Mouse (Mus musculus): ENCODE results near the gene Armc9. TPM values are rescaled to one million over a fixed set of nuclear protein-coding genes. Genes with fewer than 3 reads are reported as not detected.

Armc9 gene
- total RNA-seq (2012; rRNA removed) (5.9 and 7.2 TPM in 2 replicates), polyA plus RNA-seq (2012; ENCODE audit: insufficient read depth in 1 of 2, insufficient read length in 2 of 2, low read depth in 1 of 2, low replicate concordance in 2 of 2, missing spikeins in 1 of 2) (10 to 100 TPM in 1 of 2 experiments, not detected in 1; 12.0 TPM)

DNA sequence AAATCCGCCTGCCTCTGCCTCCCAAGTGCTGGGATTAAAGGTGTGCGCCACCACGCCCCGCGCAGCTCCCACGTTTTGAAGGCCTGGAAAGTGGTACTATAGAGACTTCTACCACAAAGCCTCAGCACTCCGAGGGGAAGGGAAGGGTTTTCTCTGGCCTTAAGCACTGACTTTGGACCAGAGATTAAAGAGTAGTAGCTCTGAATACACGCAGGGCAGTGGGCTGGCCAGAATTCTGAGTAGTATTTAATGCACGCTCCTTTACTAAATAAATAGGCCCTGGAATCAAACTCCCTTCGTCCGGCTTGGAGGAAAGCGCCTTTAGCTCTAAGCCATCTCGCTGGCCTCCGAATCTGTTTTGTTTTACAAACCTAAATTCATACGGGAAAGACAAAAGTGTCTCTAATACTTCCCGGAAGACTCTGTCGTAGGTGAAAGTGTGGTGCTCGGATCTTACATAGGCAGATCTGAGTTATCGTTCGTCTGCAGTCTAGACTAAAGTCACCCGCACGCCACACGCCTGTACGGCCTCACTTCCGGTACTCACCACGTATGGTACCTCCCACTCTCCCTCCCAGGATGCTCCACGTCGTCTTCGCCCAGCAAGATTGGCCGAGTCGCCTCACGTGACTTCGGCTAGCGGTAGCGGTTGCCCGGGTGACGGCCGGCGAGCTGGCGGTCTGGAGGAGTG, at the start of gene Armc9:
Armc9 (plus strand) TSS at position 648 of the 691 bp plus-strand sequence.
- DNase-seq (ENCODE audit: low read depth, low spot score): peak; percentile 99
- Histone ChIP-seq H3K27me3 (ENCODE audit: control insufficient read depth in 1 of 2, insufficient read depth in 2 of 2, low read length in 2 of 2) (no peaks in the 10 kb centered on the region), H3K9ac (ENCODE audit: control insufficient read depth, low read depth, low read length, poor library complexity, severe bottlenecking) (peak within 1 kb of the TSS; percentile 81), H3K4me1 (ENCODE audit: control insufficient read depth in 1 of 2, insufficient read depth in 2 of 2, low read length in 2 of 2) (peaks cover 3 to 7% of the 10 kb centered on the region in 2 experiments; a peak in 2 of 4 replicates), H3K9me3 (replicated peaks; ENCODE audit: insufficient read depth, low read length) (no peaks in the 10 kb centered on the region), H3K36me3 (ENCODE audit: control insufficient read depth in 1 of 2, insufficient read depth in 2 of 2, low read length in 2 of 2) (peaks cover 0 to 5% of the 10 kb centered on the region in 2 experiments; a peak in 2 of 4 replicates), H3K79me2 (ENCODE audit: control insufficient read depth, insufficient read depth, low read length, poor library complexity) (no peaks in the 10 kb centered on the region; the same call in 1 of the 2 replicates), H3K27ac (ENCODE audit: control insufficient read depth, low read depth, low read length) (peak within 1 kb of the TSS; percentile 94), H3K4me3 (ENCODE audit: control insufficient read depth in 1 of 2, insufficient read depth in 1 of 2, low read depth in 2 of 2, low read length in 2 of 2) (peak within 1 kb of the TSS; percentile 75 to 84)
- TF ChIP-seq TBP (IDR thresholded peaks at IDR 0.05; ENCODE audit: low read depth, low read length) (peak; percentile 92), SIN3A (IDR thresholded peaks at IDR 0.05; ENCODE audit: low read length) (peak; percentile 96), BHLHE40 (IDR thresholded peaks at IDR 0.05; ENCODE audit: borderline replicate concordance, low read depth, low read length) (peak; percentile 64; the same call in 1 of the 2 replicates), GABPA (IDR thresholded peaks at IDR 0.05; ENCODE audit: low read depth, low read length) (no peak), SMC3 (IDR thresholded peaks at IDR 0.05; ENCODE audit: low read depth, low read length) (no peak), TAL1 (IDR thresholded peaks at IDR 0.05; ENCODE audit: low read length) (peak; percentile 40), NELFE (IDR thresholded peaks at IDR 0.05; ENCODE audit: low read depth, low read length) (peak; percentile 89), ZNF384 (IDR thresholded peaks at IDR 0.05; ENCODE audit: low read depth, low read length) (no peak), GATA1 (IDR thresholded peaks at IDR 0.05; ENCODE audit: low read depth, low read length) (no peak), USF2 (IDR thresholded peaks at IDR 0.05; ENCODE audit: borderline replicate concordance in 1 of 2, insufficient read depth in 1 of 2, low read depth in 1 of 2, low read length in 2 of 2) (peak; percentile 85 to 95; a peak in 3 of 4 replicates), HCFC1 (IDR thresholded peaks at IDR 0.05; ENCODE audit: low read depth, low read length) (peak; percentile 89), CHD2 (IDR thresholded peaks at IDR 0.05; ENCODE audit: low read length) (no peak), MXI1 (IDR thresholded peaks at IDR 0.05; ENCODE audit: low read depth, low read length) (peak; percentile 96), MAZ (IDR thresholded peaks at IDR 0.05; ENCODE audit: low read depth, low read length) (no peak), MAX (IDR thresholded peaks at IDR 0.05; ENCODE audit: low read length) (peak; percentile 98), EP300 (IDR thresholded peaks at IDR 0.05; ENCODE audit: low read depth in 1 of 2, low read length in 2 of 2) (no peak), POLR2A (IDR thresholded peaks at IDR 0.05; ENCODE audit: control insufficient read depth in 1 of 2, insufficient read depth in 1 of 2, low read depth in 1 of 2, low read length in 2 of 2, poor library complexity in 1 of 2) (peak; percentile 52 to 96; a peak in 2 of 4 replicates), ELF1 (IDR thresholded peaks at IDR 0.05; ENCODE audit: low read depth, low read length) (peak; percentile 96), NRF1 (IDR thresholded peaks at IDR 0.05; ENCODE audit: insufficient read depth, low read depth, low read length, poor library complexity, severe bottlenecking) (no peak), UBTF (IDR thresholded peaks at IDR 0.05; ENCODE audit: borderline replicate concordance, insufficient read depth, low read depth, low read length) (no peak), POLR2AphosphoS5 (IDR thresholded peaks at IDR 0.05; ENCODE audit: borderline replicate concordance, low read depth, low read length) (no peak), MAFK (IDR thresholded peaks at IDR 0.05; ENCODE audit: borderline replicate concordance, low read depth, low read length) (no peak), RCOR1 (IDR thresholded peaks at IDR 0.05; ENCODE audit: low read depth, low read length) (no peak), TCF12 (IDR thresholded peaks at IDR 0.05; ENCODE audit: low read depth, low read length) (peak; percentile 72), RAD21 (IDR thresholded peaks at IDR 0.05; ENCODE audit: low read depth, low read length) (no peak), ZKSCAN1 (IDR thresholded peaks at IDR 0.05; ENCODE audit: low read depth, low read length) (no peak), ZC3H11A (IDR thresholded peaks at IDR 0.05; ENCODE audit: low read depth, low read length) (no peak), ZMIZ1 (IDR thresholded peaks at IDR 0.05; ENCODE audit: low read depth, low read length) (no peak), MYC (IDR thresholded peaks at IDR 0.05; ENCODE audit: low read depth, low read length) (peak; percentile 78; the same call in 1 of the 2 replicates), JUND (IDR thresholded peaks at IDR 0.05; ENCODE audit: low read depth, low read length) (no peak), KAT2A (conservative IDR thresholded peaks at IDR 0.05; ENCODE audit: low read depth, low read length) (no peak; the same call in 1 of the 2 replicates), USF1 (IDR thresholded peaks at IDR 0.05; ENCODE audit: low read depth, low read length) (peak; percentile 99), CTCF (IDR thresholded peaks at IDR 0.05 in 2 of 3, conservative IDR thresholded peaks at IDR 0.05 in 1 of 3; ENCODE audit: control insufficient read depth in 1 of 3, insufficient read depth in 1 of 3, low read depth in 2 of 3, low read length in 3 of 3, poor library complexity in 1 of 3, severe bottlenecking in 1 of 3) (no peak), MYB (IDR thresholded peaks at IDR 0.05; ENCODE audit: low read depth, low read length) (no peak), MEF2A (IDR thresholded peaks at IDR 0.05; ENCODE audit: extremely low read depth, insufficient replicate concordance, low read depth, low read length, poor library complexity, severe bottlenecking) (no peak)
